Mouse (Mus musculus) liver, embryonic 16.5 days (tissue): Measurements from ENCODE around the gene Spp1. TPM values are rescaled to one million over a fixed set of nuclear protein-coding genes. Genes with fewer than 3 reads are reported as not detected.

Source experiments
- polyA plus RNA-seq: library from polyadenylated mRNA; unstranded; fragments of >200 nt; fragmentation: Nextera tagmentation; extraction: Ambion mirVana; gene quantifications from 2 replicates; pipeline ENCODE4 v1.2.1, GENCODE M21; 2015

The Spp1 gene
- polyA plus RNA-seq, 1 experiment from 2014 or later: 24.9 TPM

Other genes starting within 250 kb of the Spp1 start
- gene Dmp1, start 232.5 kb upstream of the Spp1 start, polyA plus RNA-seq: not detected in 2 replicates
- gene Ibsp, start 135.9 kb upstream of the Spp1 start, polyA plus RNA-seq: not detected in 2 replicates
- not detected in 2 replicates for gene Mepe, start 109.8 kb upstream of the Spp1 start, polyA plus RNA-seq
- 0.83 and 0.99 TPM in 2 replicates for gene Pkd2, start 24.3 kb downstream of the Spp1 start, polyA plus RNA-seq
- 2.3 and 2.6 TPM in 2 replicates for gene BC005561, start 73.2 kb downstream of the Spp1 start, polyA plus RNA-seq